Mouse (Mus musculus): Measurements from ENCODE around the gene Galk2. TPM values are rescaled to one million over a fixed set of nuclear protein-coding genes. Genes with fewer than 3 reads are reported as not detected.

The Galk2 gene
- total and polyA plus RNA-seq, 3 experiments: 0.08 to 0.29 TPM; not detected in 1

DNA sequence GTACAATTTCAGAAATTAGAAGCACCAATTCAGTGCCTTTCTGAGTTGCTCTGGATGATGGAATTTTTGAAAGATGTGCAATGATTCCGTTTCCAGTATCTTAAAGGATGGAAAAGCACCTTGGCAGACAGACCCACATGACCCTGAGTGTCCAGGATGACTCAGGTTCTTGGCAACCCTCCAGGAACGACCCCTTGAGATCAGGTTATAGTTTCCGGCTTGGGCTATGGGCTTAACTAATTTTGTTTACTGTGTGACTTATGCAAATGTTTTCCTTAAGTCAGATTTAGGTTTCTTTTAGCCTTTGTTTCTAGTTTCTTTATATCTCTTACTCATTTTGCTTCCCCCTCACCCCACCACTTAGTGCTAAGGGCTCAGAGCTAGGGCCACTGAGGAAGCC is 66.2 kb downstream of the Galk2 start:
- H3K36me3 ChIP-seq (ENCODE audit: control insufficient read depth in 1 of 2, insufficient read depth in 2 of 2, low read length in 2 of 2): peaks cover 0 to 7% of the 10 kb centered on the region in 2 experiments; a peak in 2 of 4 replicates

DNA sequence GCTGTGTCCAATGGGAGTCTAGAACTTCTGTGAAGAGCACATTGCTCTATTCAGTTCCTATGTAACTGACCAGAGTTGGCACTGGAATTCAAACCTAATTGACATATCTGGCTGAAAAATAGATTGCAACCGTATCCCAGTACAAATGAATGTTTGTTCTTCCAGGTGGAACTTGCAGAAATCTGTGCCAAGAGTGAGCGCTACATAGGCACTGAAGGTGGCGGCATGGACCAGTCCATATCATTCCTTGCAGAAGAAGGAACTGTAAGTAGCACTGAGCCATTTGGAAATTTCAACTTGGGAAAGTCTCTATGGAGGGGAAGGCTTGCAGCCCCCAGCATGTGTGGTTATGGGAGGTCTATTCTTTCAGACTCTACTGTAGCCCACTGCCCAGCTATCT is 70.5 kb downstream of the Galk2 start:
- Histone ChIP-seq H3K4me3 (ENCODE audit: control insufficient read depth in 1 of 2, insufficient read depth in 1 of 2, low read depth in 2 of 2, low read length in 2 of 2) (no peak overlapping the region), H3K9ac (ENCODE audit: control insufficient read depth, low read depth, low read length, poor library complexity, severe bottlenecking) (no peak overlapping the region), H3K27ac (ENCODE audit: control insufficient read depth, low read depth, low read length) (no peak overlapping the region), H3K79me2 (ENCODE audit: control insufficient read depth, insufficient read depth, low read length, poor library complexity) (no peaks in the 10 kb centered on the region), H3K27me3 (ENCODE audit: control insufficient read depth in 1 of 2, insufficient read depth in 2 of 2, low read length in 2 of 2) (no peaks in the 10 kb centered on the region), H3K36me3 (ENCODE audit: control insufficient read depth in 1 of 2, insufficient read depth in 2 of 2, low read length in 2 of 2) (no peaks in the 10 kb centered on the region), H3K9me3 (replicated peaks; ENCODE audit: insufficient read depth, low read length) (no peaks in the 10 kb centered on the region), H3K4me1 (ENCODE audit: control insufficient read depth in 1 of 2, insufficient read depth in 2 of 2, low read length in 2 of 2) (no peaks in the 10 kb centered on the region)
- DNase-seq (ENCODE audit: low read depth, low spot score): no peak
- TF ChIP-seq E2F4 (IDR thresholded peaks at IDR 0.05; ENCODE audit: borderline replicate concordance, low read depth, low read length): no peak
- TF ChIP-seq JUND (IDR thresholded peaks at IDR 0.05; ENCODE audit: low read depth, low read length): no peak
- TF ChIP-seq MAFK (IDR thresholded peaks at IDR 0.05; ENCODE audit: borderline replicate concordance, low read depth, low read length): no peak
- TF ChIP-seq ZMIZ1 (IDR thresholded peaks at IDR 0.05; ENCODE audit: low read depth, low read length): no peak
- TF ChIP-seq RAD21 (IDR thresholded peaks at IDR 0.05; ENCODE audit: low read depth, low read length): no peak
- no peak for TF ChIP-seq GATA1 (IDR thresholded peaks at IDR 0.05; ENCODE audit: low read depth, low read length)

More for the DNA sequence above, 66.2 kb downstream of the Galk2 start:
- Histone ChIP-seq H3K4me3 (ENCODE audit: control insufficient read depth in 1 of 2, insufficient read depth in 1 of 2, low read depth in 2 of 2, low read length in 2 of 2) (no peak overlapping the region), H3K27me3 (ENCODE audit: control insufficient read depth in 1 of 2, insufficient read depth in 2 of 2, low read length in 2 of 2) (no peaks in the 10 kb centered on the region), H3K79me2 (ENCODE audit: control insufficient read depth, insufficient read depth, low read length, poor library complexity) (no peaks in the 10 kb centered on the region), H3K4me1 (ENCODE audit: control insufficient read depth in 1 of 2, insufficient read depth in 2 of 2, low read length in 2 of 2) (peaks cover 6 to 8% of the 10 kb centered on the region in 2 experiments; a peak in 3 of 4 replicates), H3K9me3 (replicated peaks; ENCODE audit: insufficient read depth, low read length) (no peaks in the 10 kb centered on the region), H3K27ac (ENCODE audit: control insufficient read depth, low read depth, low read length) (no peak overlapping the region), H3K9ac (ENCODE audit: control insufficient read depth, low read depth, low read length, poor library complexity, severe bottlenecking) (no peak overlapping the region)
- DNase-seq (ENCODE audit: low read depth, low spot score): no peak
- TF ChIP-seq POLR2AphosphoS5 (IDR thresholded peaks at IDR 0.05; ENCODE audit: borderline replicate concordance, low read depth, low read length) (no peak), TBP (IDR thresholded peaks at IDR 0.05; ENCODE audit: low read depth, low read length) (no peak), POLR2AphosphoS2 (IDR thresholded peaks at IDR 0.05; ENCODE audit: low read length) (no peak), HCFC1 (IDR thresholded peaks at IDR 0.05; ENCODE audit: low read depth, low read length) (no peak), RCOR1 (IDR thresholded peaks at IDR 0.05; ENCODE audit: low read depth, low read length) (no peak), CHD2 (IDR thresholded peaks at IDR 0.05; ENCODE audit: low read length) (no peak), POLR2A (IDR thresholded peaks at IDR 0.05; ENCODE audit: control insufficient read depth in 1 of 2, insufficient read depth in 1 of 2, low read depth in 1 of 2, low read length in 2 of 2, poor library complexity in 1 of 2) (no peak), SMC3 (IDR thresholded peaks at IDR 0.05; ENCODE audit: low read depth, low read length) (no peak), GATA1 (IDR thresholded peaks at IDR 0.05; ENCODE audit: low read depth, low read length) (no peak), CTCF (IDR thresholded peaks at IDR 0.05 in 2 of 3, conservative IDR thresholded peaks at IDR 0.05 in 1 of 3; ENCODE audit: control insufficient read depth in 1 of 3, insufficient read depth in 1 of 3, low read depth in 2 of 3, low read length in 3 of 3, poor library complexity in 1 of 3, severe bottlenecking in 1 of 3) (no peak), MAZ (IDR thresholded peaks at IDR 0.05; ENCODE audit: low read depth, low read length) (no peak), SIN3A (IDR thresholded peaks at IDR 0.05; ENCODE audit: low read length) (no peak), ELF1 (IDR thresholded peaks at IDR 0.05; ENCODE audit: low read depth, low read length) (no peak), CHD1 (IDR thresholded peaks at IDR 0.05; ENCODE audit: low read depth, low read length) (no peak), TCF12 (IDR thresholded peaks at IDR 0.05; ENCODE audit: low read depth, low read length) (no peak), ZMIZ1 (IDR thresholded peaks at IDR 0.05; ENCODE audit: low read depth, low read length) (no peak), E2F4 (IDR thresholded peaks at IDR 0.05; ENCODE audit: borderline replicate concordance, low read depth, low read length) (no peak)

Measured in MEL (cell line).